Mouse (Mus musculus) ovary, postnatal 14 days (tissue): ENCODE data around the gene Fhl1.
A peak's percentile ranks its signal among the peaks of the same experiment; 100 is the strongest.

Experiments used
- DNase-seq: peaks from one replicate; pipeline ENCODE4 v3.0.0; 2022; ENCODE audit warnings: low spot score

Gene Fhl1

DNA sequence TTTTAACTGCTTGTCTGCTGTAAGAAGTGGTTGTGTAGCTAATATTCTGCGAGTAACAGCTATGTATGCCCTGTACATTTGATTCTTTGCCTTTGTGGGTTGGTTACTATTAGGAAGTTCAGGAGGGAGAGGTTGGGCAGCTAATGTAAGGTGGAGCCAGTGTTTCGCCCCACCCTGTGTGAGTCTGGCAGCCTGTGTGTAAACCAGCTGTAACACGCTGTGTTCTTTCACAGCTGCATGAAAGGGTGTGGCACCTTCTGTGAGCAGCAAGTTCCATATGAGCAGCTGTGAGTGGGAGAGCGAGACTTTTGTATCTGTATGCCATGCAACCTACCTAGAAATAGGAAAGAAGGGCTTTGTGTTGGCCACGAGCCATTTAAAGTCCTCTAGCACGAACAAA lies 20.6 kb downstream of the Fhl1 start:
- DNase-seq, result no peak

DNA sequence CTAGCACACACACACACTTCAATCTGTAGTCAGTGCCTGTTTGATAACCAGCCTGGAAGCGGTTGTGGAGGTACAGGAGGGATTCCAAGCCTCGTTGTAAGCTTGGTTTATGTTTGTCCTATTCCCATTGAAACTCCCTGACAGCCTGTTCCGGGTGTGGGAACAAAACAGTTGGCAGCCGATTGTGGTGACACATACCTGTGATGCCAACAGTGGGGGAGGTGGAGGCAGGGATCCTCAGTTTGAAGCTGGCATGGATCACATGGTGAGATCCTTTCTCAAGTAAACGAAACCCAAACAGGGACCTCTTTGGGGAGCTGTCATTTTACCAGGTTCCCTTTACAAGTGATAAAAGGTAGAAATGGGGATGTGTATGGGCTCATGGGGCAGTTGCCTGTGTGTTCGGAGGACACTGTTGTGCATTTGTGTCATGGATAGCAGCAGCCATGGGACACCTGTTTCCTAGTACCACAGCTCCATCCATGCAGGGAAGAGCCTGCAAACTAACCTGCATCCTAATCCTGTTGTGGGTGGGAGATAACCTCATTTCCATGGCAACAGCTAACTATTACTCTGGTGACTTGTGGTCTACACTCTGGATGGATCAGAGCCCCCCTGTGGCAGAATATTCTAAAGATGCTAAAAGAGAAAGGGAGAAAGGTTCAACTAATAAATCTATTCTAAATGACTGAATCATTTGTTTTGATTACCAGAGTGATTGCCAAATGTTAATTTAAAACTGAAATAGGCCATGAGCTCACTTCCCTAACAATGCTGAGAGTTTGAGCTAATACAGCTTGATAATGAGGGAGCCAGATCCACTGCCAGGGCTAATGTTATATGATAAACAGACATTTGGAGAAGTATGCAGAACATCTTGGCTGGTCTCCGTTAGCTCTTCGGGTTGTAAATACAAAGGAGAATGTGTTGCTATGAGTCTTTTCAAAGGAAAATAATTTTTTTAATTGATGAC lies 22.0 kb downstream of the Fhl1 start:
- DNase-seq, result no peak

DNA sequence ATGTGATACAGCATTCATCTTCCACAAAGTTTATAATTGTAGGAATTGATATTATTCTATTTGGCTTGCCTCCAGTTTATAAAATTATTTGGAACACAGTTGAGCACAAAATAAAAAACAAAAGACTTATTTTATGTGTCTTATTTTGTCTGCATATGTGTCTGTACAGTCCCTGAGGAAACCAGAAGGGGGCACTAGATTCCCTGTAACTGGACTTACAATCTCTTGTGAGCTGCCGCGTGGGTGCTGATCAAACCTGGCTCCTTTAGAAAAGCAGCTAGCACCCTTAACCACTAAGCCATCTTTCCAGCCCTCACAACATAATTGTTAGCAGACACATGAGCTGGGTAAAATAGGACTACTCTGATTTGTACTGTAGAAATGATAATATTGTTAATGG lies 24.1 kb downstream of the Fhl1 start:
- peak; percentile 23 for DNase-seq

DNA sequence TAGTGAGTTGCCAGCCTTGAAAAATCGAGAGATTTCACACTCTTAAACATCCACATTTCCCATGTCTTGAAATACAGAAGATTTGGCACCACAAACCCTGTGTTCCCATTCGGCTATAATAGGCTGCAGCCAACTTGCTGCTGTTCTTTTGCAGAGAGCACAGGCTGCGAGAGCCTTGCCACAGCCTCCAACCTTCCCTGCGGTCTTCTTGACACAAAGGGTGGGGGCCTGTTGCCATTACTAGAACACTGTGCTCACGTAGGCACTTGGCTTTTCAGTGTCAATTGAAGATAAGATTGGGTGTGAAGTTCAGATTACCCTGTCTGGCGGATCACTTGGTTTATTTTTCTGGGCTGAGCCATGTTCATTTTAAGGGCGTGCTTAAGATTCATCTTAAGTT lies 24.8 kb downstream of the Fhl1 start:
- DNase-seq, result no peak

DNA sequence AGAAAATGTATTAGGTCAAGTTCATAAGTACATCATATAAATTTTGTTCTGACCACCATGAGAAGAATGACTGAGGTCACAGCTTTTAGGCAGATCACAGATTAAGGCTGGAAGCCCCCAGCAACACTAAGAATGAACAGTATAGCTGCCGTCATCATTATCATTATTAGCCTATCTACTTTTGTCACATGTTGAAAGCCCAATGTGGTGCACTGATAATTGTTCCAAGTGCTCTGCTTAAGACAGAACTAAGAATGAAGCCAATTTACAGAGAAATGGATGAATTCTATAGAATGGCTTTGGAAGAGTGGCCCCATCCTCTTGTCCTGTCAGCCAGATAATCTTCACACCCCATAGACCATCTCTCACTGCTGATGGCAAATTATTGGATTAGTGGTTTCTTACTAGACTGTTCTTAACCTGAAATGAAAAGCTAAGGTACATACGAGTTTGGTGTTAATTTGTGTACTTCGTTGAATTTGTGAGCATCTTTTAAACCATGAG lies 28.7 kb downstream of the Fhl1 start:
- no peak for DNase-seq

DNA sequence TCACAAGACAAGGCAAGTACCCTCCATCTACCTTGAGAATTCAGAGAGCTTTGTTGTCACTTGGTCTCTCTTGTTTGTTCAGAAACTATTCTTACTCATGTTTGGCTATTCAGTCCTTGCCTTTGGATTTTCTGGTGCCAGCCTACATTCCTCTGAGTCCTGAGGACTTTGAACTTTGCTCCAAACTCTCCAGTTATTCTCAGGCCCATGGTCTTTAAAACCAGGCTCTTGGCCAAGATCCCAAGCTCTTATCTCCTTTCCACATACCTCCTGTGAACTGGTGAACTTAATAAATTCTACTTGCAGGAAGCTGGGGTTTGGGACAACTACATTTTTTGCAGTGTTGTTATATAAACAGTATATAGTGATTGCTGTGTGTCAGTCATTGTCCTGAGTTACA lies 38.3 kb downstream of the Fhl1 start:
- no peak for DNase-seq

DNA sequence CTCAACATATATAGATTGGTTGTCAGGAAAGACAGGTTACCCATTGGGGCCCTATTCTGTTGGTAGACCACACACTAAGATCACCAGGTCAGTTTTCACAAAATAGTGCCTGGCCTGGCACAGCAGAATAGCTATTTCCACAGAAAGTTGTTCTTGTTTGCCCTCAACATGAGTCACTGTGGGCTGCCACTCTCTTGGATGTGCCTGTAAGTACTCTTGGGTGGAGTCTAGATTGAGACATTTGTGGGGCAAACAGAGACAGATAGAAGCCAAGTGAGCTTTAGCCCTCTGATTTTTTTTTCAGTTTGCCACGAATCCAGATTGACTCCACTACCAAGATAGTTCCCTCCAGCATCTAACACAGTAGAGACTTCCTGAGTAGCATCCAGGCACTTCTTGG lies 40.2 kb downstream of the Fhl1 start:
- no peak for DNase-seq

DNA sequence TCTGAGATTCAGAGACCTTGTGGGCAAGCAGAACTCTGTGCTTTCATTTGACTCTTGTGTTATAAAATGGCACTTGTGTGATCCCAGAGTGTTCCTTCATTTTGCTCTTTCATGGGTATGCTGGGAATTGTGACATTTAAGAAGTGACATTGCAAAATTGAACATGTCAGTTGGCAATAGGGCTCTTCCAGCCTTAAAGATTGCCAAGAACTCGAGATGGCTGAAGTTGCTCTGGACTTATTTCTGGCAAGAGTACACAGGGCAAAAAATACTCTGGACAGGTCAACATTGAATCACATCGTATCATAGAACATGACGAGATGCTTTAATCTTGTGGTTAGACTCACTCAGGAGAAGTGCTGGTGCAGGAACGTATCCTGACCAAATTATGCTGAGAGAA lies 41.7 kb downstream of the Fhl1 start:
- DNase-seq, result no peak

DNA sequence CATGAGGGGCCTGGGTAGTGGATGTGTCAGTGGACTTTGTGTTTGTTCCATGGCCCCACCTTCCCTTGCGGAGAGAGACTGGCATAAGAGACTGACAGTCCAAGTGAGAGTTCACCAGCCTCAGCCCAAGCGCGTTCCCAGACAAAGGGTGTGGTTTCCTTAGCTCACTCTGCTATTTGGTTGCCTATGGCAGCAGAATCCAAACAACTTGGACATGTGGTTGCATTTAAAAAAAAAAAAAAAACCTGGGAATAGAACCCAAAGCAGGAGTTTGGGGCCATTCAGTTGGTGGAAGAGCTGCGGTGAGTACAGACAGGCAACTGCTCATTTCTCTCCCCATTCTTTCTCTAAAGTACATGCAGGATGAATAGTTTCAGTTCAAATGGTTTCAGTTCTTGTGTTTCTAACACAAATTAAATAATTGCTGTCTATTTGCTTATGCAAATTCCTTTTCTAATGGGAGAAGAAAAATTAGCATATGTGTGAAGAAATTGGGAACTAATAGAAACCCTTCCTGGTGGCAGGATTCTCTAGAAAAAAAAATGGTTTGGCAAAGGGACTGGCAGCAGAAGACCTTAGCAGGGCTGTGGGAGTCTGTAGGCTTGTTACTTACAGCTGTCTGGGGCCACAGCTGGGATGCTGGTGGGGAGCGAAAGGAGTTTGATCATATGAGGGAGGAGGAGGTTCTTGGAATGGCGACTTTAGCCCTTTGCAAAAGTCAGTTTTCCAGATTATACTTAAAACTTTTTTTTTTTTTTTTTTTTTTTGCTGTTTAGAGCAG lies 54.9 kb downstream of the Fhl1 start:
- no peak for DNase-seq

DNA sequence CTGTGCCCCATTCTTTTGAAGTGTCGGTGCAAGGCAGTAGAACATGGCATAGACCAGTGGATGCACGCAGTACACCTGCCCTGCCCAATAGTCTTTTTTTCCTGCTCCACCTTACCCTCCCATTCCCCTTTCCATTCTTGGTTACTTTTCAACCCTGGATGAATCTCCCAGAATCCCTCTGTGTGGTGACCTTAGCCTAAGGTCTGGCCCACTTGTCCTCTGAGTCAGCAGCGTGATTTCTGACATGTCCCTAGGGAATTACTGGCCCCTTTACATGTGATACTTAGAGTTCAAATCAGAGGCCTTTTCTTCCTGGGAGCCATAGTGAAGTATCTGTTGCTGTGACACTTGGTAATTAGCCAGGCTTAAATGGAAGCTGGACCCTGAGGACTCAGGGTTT lies 55.9 kb downstream of the Fhl1 start:
- DNase-seq, result no peak

DNA sequence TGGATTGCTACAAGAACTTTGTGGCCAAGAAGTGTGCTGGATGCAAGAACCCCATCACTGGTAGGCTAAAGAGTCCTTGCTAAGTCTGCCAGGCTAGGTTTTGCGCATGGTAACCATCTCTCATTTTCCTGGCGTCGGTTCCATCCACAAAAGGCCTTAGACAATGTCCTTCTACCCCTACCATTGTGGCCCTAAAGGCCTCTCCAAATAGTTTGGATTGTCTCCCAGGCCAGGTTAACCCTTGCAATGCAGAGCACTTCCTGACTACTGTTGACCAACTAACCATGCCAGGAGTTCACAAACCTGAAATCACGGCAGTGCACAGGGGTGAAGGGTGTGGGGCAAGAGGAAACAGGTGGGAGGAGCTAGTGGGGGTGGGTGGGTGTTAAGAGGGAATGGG lies 59.0 kb downstream of the Fhl1 start:
- DNase-seq, result no peak

DNA sequence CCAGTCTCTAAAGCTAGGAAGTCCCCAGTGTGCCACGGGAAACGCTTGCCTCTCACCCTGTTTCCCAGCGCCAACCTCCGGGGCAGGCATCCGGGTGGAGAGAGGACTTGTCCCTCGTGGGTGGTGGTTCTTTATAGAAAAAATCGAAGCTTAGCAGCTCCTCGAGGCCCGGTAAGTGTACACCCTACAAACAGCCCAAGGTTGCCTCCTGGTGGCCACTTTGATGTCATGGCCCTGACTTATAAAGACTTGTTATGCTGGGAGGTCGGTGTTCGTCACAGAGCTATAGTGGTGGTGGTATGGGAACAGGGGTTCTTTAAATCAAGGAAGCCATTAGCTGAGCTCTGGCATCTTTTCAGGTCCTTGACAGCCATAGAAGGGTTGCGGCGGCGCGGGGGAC lies 59.7 kb downstream of the Fhl1 start:
- peak; percentile 31 for DNase-seq

DNA sequence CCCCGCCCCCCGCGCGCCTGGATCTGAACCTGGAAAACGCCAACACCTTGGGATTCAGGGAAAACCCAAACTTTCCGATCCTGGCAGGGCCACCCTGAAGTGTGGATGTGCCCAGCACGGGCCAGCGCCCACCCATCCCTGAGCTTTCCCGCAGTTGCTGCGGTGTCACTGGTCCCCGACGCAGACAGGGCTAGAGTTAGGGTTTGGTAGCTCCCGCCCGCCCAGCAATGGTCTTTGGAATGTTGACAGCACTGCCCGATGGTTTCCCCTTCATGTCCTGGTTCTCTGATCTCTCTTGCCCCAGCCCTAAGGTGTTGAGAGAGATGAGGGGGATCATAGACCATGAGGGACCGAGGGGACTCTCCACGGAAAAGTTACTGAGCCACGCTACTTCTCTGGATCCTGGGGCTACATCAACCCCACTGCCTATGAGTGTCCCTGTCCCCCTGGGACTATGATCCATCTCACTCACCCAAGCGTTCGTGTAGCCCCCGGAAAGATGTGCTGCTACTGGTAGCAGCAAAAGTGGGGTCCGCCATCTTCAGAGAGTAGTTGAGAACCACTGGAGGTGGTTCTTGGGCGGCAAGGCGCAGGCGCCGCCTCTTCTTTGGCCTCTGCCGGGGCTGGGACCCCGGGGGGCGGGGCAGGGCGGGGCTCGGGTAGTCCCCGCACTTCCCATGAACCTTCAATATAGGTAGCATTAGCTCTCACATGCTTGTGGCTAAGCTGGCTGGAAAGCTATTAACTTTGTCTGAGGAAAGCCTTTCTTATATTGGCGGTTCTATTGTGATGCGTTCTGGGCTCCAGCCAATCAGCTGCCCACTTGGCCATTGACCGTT lies 90.4 kb downstream of the Fhl1 start, which contains the start of gene Map7d3:
Map7d3 (minus strand) TSS at position 562 of the 839 bp plus-strand sequence.
- no peak for DNase-seq

DNA sequence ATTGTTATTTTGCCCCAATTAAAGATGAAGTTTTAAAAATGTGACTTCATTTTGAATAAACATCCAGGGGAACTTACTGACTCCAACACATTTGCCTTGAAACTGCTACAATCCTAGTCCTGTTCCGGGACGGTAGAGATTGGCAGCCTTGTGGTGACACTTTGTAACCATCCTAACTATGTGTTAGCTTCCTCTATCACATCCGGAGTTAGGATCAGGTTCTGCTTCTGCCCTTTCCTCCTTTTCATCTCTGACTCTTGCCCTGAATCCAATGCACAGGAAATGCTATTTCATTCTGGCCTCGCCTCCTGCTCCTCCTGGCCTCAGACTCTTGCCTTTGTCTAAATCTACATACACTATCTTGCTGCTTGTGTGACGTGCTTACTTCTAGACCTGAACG lies 95.9 kb downstream of the Fhl1 start:
- no peak for DNase-seq

DNA sequence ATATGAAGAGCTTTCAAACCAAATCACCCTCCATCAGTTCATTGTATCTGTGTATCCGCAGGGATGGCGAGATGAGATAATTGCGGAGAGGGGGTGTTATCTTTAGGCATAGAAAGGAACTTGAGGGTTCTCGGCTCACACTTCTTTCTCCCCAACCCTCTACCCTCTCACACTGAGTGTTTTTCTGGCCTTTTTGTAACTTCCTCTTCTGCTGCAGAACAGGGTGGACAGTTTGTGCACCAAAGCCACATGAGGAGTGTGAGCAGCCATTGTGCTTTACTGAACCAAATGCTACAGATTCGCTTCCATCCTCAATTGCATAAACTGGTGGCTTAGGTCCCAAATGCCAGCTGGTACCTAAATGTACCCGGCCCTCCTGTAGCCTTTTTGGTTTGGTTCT lies 104.3 kb downstream of the Fhl1 start:
- no peak for DNase-seq

DNA sequence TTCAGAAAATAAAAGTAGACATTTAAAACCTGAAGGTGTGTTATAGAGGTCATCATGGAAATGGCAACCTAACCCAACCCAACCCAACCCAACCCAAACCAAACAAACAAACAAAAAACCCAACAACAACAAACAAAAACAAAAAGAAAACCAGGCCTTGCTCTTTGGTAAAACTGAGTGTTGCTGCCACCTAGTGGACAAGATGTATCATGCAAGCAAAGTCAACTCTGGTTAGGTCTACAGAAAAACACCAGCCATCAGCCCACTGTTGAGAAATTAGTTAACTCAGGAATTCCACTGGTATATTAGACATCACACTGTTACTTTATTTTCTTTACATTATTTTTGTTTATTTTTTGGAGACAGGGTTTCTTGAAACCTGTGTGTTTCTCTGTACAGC lies 107.8 kb downstream of the Fhl1 start:
- DNase-seq, result no peak

DNA sequence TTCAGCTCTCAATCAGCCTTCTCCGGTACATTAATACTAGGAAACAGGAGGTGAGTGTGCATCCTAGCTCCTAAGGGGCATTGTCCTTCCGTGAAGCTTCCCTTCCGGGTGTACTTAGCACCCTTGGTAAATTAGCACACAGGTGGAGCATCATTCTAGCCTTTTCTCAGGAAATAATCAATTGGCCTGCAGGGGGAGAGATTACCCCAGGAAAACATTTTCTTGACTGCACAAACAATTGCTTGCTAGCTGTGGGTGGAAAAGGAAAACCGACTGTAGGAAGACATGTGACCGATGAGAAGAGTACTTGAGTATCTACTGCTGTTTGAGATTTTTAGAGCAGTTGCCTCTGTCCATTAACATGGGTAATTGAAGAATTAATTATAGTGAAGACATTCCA lies 109.7 kb downstream of the Fhl1 start:
- DNase-seq, result no peak
